Mouse (Mus musculus): Measurements from ENCODE around the gene Chrnb4. TPM values are rescaled to one million over a fixed set of nuclear protein-coding genes. Genes with fewer than 3 reads are reported as not detected.

The Chrnb4 gene
- total RNA-seq, 1 experiment from 2014 or later: 4.3 TPM

DNA sequence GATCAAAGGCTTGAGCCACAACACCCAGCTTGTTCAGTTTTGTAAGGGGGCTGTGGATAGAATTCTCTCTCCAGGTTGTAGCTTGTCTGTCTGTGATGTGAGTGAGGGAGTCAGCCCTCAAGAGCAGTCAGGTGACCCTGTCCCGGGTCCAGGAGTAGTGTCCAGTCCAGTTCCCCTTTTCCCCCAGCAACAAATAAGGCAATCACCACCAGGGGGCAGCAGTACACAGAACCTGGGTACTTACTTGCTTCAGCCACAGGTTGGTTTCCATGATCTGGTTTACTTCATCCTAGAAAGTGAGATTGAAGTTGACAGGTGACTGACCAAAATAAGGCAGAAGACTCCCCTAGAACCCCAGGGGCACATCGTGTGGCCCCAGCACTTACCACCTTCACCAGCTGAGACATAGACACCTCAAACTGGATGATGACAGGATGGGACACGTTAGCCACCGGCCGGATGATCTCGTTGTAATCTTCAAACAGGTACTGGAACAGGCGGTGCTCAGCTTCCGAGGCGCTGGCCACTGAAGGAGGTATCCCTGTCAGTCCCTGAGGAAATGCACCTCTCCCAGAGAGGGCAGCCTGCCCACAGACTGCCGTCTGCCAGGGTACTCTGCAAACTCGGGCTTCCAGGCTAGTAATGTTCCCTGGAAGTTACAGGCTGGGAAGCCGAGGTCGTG is 24.5 kb downstream of the Chrnb4 start:
- peak; percentile 91 for DNase-seq

DNA sequence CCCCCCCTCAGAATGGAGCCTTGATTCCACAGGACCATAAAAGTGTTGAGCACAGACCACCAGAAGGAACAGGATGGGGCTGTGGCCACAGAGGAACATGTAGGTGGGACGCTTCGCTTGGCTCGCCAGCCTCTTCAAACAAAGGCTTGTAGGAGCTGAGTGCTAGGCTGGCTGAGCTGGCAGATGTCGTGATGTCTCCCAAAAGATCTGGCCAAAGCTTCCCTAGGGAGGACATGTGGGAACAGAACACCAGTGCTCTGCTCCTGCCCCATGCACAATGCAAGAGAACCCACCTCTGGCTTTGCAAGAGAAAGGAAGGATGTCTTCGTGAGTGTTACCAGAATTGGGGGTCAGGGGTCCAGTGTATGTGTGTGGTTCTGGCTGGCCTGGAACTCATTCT is 25.3 kb downstream of the Chrnb4 start:
- no peak for DNase-seq

DNA sequence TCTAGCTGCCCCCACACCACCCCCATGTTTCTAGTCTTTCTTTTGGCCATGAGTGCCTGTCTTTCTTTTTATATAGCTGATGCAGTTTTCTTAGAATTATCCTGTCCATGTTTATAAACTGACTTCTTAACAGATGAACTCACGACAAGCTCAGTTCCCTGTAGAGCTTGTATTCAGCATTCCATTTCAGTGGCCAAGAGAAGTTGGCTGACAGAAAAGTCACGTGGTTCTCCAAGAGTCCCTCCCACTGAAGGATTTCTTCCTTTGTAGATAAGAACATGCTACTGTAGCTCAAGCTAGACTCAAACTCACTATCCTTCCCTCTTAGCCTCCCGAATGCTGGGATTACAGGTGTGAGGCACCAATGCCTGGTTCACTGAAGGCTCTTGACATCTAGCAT is 31.7 kb downstream of the Chrnb4 start:
- DNase-seq: no peak

DNA sequence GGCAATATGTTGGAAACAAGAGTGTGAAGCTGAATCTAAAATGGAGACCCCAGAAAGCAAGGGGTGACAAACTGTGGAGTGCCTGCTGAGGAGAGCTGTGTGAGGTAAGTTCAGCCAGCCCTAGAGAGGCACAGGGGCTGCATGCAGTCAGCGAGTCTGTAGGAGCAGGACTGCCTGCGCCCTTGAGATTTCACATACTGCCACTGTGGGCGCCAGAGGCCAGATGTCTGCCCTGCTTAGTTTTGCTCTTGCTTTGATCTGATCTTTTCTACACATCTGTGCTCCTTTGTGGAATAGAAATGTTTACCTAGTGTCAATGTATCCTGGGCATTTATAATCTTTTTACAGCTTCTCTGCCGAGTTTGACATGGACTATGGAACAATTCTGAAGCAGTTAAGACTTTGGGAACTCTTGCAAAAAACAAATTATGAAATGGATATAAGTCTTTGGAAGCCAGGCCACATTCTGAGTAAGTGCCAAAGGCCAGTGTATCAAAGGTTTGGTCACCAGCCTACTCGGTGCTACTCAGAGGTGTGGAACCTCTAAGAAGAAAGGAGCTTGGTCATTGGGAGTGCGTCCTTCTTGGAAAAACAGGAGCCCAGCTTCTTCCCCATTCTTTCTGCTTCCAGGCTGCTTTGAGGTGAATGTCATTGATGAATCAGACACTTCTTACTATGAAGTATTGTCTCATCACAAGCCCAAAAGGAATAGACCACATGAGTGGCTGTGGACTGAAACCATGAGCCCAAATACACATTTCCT is 37.8 kb downstream of the Chrnb4 start:
- DNase-seq: peak; percentile 34

DNA sequence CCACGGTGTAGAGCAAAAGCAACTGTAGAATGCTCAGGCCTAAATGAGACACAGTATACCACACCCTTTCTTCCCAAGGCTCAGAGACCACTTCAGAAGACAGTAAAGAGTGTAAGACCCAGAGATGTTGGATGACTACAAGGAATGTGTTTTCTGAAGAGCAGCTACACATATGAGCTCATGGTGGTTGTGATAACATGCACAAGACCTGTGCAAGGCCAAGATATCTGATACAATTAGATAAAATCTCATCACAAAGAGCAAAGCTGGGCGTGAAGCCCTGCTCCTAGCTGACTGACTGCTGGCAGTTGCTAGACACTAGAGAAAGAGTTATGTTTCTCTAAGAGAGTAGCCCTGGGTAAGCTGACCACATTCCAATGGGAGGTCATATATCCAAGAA is 38.9 kb downstream of the Chrnb4 start:
- no peak for DNase-seq

DNA sequence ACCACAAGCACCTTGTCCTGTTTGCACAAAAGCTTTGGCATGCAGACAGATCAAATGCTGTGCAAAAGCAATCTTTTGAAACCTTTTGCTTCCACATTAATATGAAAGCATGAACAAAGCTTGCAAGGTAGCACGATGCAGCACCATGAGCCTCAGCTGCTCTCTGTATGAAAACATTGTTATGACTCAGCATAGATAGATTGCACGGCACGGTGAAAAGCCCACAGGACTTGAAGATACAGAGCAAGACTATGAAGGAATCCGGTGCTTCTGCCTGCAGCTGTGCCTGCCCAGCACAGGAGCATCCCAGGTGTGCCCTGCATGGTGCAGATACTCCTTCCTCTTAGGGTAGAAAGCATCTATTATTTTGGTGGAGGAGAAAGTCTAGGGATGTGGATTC is 45.0 kb downstream of the Chrnb4 start:
- DNase-seq: no peak

DNA sequence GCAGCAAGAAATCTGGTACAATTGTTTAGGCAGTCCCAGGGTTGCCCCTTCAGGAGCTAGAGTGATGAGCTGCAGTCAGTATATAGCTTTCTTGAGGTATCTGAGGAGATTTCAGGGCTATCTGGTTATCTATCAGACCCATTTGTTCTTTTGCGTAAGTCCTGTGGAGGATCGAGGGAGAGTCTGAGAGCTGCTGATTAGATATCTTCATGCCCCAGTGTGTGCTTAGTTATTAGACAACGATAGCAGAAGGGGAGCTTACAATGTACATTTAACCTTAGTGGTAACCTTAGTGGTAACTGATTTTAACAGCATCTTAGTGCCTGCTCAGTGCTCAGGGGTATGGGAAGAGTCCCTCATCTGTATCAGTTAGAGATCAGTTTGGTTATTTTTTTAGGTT is 52.9 kb downstream of the Chrnb4 start:
- DNase-seq: no peak

GRCm38 (mm10) chr9:54994381-54994780 is 54.2 kb downstream of the Chrnb4 start:
- DNase-seq: no peak

DNA sequence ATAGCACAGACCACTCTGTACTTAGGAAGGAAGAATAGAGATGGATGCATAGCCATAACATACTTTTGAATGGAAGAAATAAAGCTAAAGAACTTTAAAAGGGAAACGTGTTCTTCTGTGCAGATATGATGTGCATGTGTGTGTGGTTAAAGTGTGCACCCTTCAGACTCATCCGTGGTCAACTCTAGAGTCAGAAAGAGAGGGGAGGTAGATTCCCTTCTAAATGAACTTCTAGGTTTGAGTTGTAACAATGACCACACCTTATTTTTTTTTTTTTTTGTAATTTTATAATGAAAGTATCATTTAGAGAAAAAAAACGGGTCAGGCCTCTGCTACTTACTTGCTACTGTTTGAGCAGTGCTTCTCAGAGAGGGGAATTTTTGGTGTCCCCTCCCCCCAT is 58.2 kb downstream of the Chrnb4 start:
- DNase-seq: no peak

GRCm38 (mm10) chr9:54982401-54982800 is 66.2 kb downstream of the Chrnb4 start:
- no peak for DNase-seq

GRCm38 (mm10) chr9:54981291-54982191 is 67.0 kb downstream of the Chrnb4 start:
- DNase-seq: peak; percentile 47

GRCm38 (mm10) chr9:54980674-54981073 is 67.9 kb downstream of the Chrnb4 start, which contains the start of gene Chrna5:
Chrna5 (plus strand) TSS chr9:54980880.
- no peak for DNase-seq

Other genes with a start within 250 kb of the Chrnb4 start
- 48.8 and 53.9 TPM in 2 replicates for gene Ireb2, start 185.0 kb downstream of the Chrnb4 start, total RNA-seq (2021)
- 2.4 and 8.6 TPM in 2 replicates for gene Hykk, start 131.5 kb downstream of the Chrnb4 start, total RNA-seq (2021)
- gene Psma4, start 98.0 kb downstream of the Chrnb4 start, total RNA-seq (2021): 183 and 205 TPM in 2 replicates
- not detected in 2 replicates for gene AY074887, start 97.8 kb downstream of the Chrnb4 start, total RNA-seq (2021)
- 0.85 and 1.2 TPM in 2 replicates for gene Chrna5, start 67.9 kb downstream of the Chrnb4 start, total RNA-seq (2021)
- gene Chrna3, start 22.2 kb downstream of the Chrnb4 start, total RNA-seq (2021): 9.6 and 13.0 TPM in 2 replicates
- 46.7 and 47.5 TPM in 2 replicates for gene Ube2q2, start 100.1 kb upstream of the Chrnb4 start, total RNA-seq (2021)
- gene Fbxo22, start 160.1 kb upstream of the Chrnb4 start, total RNA-seq (2021): 27.5 and 31.5 TPM in 2 replicates